Mouse (Mus musculus): ENCODE measurements around the gene G0s2. TPM values are rescaled to one million over a fixed set of nuclear protein-coding genes. Genes with fewer than 3 reads are reported as not detected.
"Not testable (repeated sequence)": the region's sequence is repeated elsewhere in the genome, so short reads cannot be mapped to it uniquely, and the experiment has no call there.

Gene G0s2
- total RNA-seq, 2 experiments from 2014 or later: 8.0 to 8.3 TPM

GRCm38 (mm10) chr1:193290686-193291085 lies 17.7 kb upstream of the G0s2 start:
- intact Hi-C loops (cut with DNase I): no loop called here
- DNase-seq (ENCODE audit: low spot score in 2 of 2): no peak

GRCm38 (mm10) chr1:193289914-193290313 lies 16.9 kb upstream of the G0s2 start:
- intact Hi-C loops (cut with DNase I): no loop called here
- DNase-seq (ENCODE audit: low spot score in 2 of 2): no peak

GRCm38 (mm10) chr1:193289076-193289475 lies 16.1 kb upstream of the G0s2 start:
- intact Hi-C loops (cut with DNase I): no loop called here
- DNase-seq (ENCODE audit: low spot score in 2 of 2): no peak

GRCm38 (mm10) chr1:193287578-193287977 lies 14.6 kb upstream of the G0s2 start:
- DNase-seq (ENCODE audit: low spot score in 2 of 2): no peak
- intact Hi-C loops (cut with DNase I): no loop called here

GRCm38 (mm10) chr1:193285766-193286325 lies 12.8 kb upstream of the G0s2 start:
- intact Hi-C loops (cut with DNase I); DNase-seq (ENCODE audit: low spot score in 2 of 2): not testable (repeated sequence)

GRCm38 (mm10) chr1:193284228-193284779 lies 11.3 kb upstream of the G0s2 start:
- intact Hi-C loops (cut with DNase I): no loop called here

GRCm38 (mm10) chr1:193281344-193281743 lies 8.3 kb upstream of the G0s2 start:
- intact Hi-C loops (cut with DNase I): no loop called here
- DNase-seq (ENCODE audit: low spot score in 2 of 2): no peak

More at GRCm38 (mm10) chr1:193284228-193284779, 11.3 kb upstream of the G0s2 start:
- no peak for DNase-seq (ENCODE audit: low spot score in 2 of 2)

- intact Hi-C loops (cut with DNase I): no loop called here
- no peak for DNase-seq (ENCODE audit: low spot score in 2 of 2)
These were observed 6.5 kb upstream of the G0s2 start for GRCm38 (mm10) chr1:193279492-193279891.

- DNase-seq (ENCODE audit: low spot score in 2 of 2): no peak
- intact Hi-C loops (cut with DNase I): no loop called here
These were observed 5.5 kb upstream of the G0s2 start for GRCm38 (mm10) chr1:193278414-193279045.

GRCm38 (mm10) chr1:193274407-193275071 lies 1.5 kb upstream of the G0s2 start:
- DNase-seq (ENCODE audit: low spot score in 2 of 2): no peak
- intact Hi-C loops (cut with DNase I): loop anchor here (5.0 kb wide), 1 partner anchor 43 kb away; no protein-coding TSS in a partner anchor

GRCm38 (mm10) chr1:193272137-193272915 lies 691 bp downstream of the G0s2 start:
- intact Hi-C loops (cut with DNase I): loop anchor here (5.0 kb wide), 1 partner anchor 45 kb away; no protein-coding TSS in a partner anchor
- peak in 1 of 2 experiments; percentile 21 for DNase-seq (ENCODE audit: low spot score in 2 of 2)

GRCm38 (mm10) chr1:193270965-193271763 lies 1.9 kb downstream of the G0s2 start:
- DNase-seq (ENCODE audit: low spot score in 2 of 2): no peak
- intact Hi-C loops (cut with DNase I): loop anchor here (5.0 kb wide), 1 partner anchor 46 kb away; no protein-coding TSS in a partner anchor

- intact Hi-C loops (cut with DNase I): no loop called here
- no peak for DNase-seq (ENCODE audit: low spot score in 2 of 2)
These were observed 7.3 kb downstream of the G0s2 start for GRCm38 (mm10) chr1:193265734-193266133.

GRCm38 (mm10) chr1:193263955-193264598 lies 8.9 kb downstream of the G0s2 start, which contains the start of gene Hsd11b1:
Gene Hsd11b1 (minus strand): TSS chr1:193264075.
- DNase-seq (ENCODE audit: low spot score in 2 of 2): no peak
- intact Hi-C loops (cut with DNase I): no loop called here

- DNase-seq (ENCODE audit: low spot score in 2 of 2): no peak
These were observed 9.8 kb downstream of the G0s2 start for GRCm38 (mm10) chr1:193263026-193263907.

GRCm38 (mm10) chr1:193261897-193262548 lies 11.0 kb downstream of the G0s2 start:
- intact Hi-C loops (cut with DNase I): no loop called here
- no peak for DNase-seq (ENCODE audit: low spot score in 2 of 2)

More at GRCm38 (mm10) chr1:193263026-193263907, 9.8 kb downstream of the G0s2 start:
- intact Hi-C loops (cut with DNase I): no loop called here

GRCm38 (mm10) chr1:193259559-193259958 lies 13.5 kb downstream of the G0s2 start:
- intact Hi-C loops (cut with DNase I): no loop called here
- no peak for DNase-seq (ENCODE audit: low spot score in 2 of 2)

All from left cerebral cortex, postnatal 25 days (tissue).